Mouse (Mus musculus) erythroblast, embryonic 14.5 days (primary cell): ENCODE data around the gene Bhmt2.

Source experiments
- GATA1 ChIP-seq: IDR thresholded peaks from 2 replicates; pipeline ENCODE4 v1.6.1; 2012; ENCODE audit warnings: low read length, inconsistent platforms, mixed read lengths
- TAL1 ChIP-seq: IDR thresholded peaks from 3 replicates; pipeline ENCODE4 v1.6.1; 2012; ENCODE audit warnings: low read length, inconsistent platforms, mixed read lengths

- TF ChIP-seq GATA1 (no peak), TAL1 (no peak)
These were observed 25.5 kb downstream of the Bhmt2 start for GRCm38 (mm10) chr13:93648387-93649130.
